Mouse (Mus musculus) c-Kit-positive CD71-positive TER-119-positive erythroid progenitor cells, embryonic 14.5 days (primary cell): Measurements from ENCODE around the gene Mamld1.

Experiments used
- DNase-seq: peaks from one replicate; pipeline ENCODE4 v3.0.0-alpha.2; 2013; ENCODE audit warnings: low spot score

The Mamld1 gene

GRCm38 (mm10) chrX:71131464-71131863 lies 81.4 kb downstream of the Mamld1 start:
- DNase-seq, result no peak

- DNase-seq, result no peak
Observed at GRCm38 (mm10) chrX:71141390-71141789, 91.3 kb downstream of the Mamld1 start.

- DNase-seq, result no peak
Observed at GRCm38 (mm10) chrX:71149441-71150050, 99.5 kb downstream of the Mamld1 start.

GRCm38 (mm10) chrX:71150551-71151001 lies 100.5 kb downstream of the Mamld1 start:
- no peak for DNase-seq

- no peak for DNase-seq
Observed at GRCm38 (mm10) chrX:71181526-71181925, 131.5 kb downstream of the Mamld1 start.

- no peak for DNase-seq
Observed at GRCm38 (mm10) chrX:71183671-71184070, 133.6 kb downstream of the Mamld1 start.

- no peak for DNase-seq
Observed at GRCm38 (mm10) chrX:71186396-71186795, 136.3 kb downstream of the Mamld1 start.

- DNase-seq, result no peak
Observed at GRCm38 (mm10) chrX:71204776-71205175, 154.7 kb downstream of the Mamld1 start.
